15 mouse cellular contexts compared by ENCODE assay signal in genomic region chr7:115706141-115706540, GRCm38 (mm10).
A peak's percentile ranks its signal among the peaks of the same experiment; 100 is the strongest.
DNase-seq lines count a peak whose midpoint lies in the region; ATAC-seq and TF ChIP-seq lines count a peak whose summit lies in the region.
"Had no signal": no experiment of that assay in that cellular context is flagged by ENCODE, and none has a peak within 500 bp of the region (broad histone marks: within the 10 kb centered on the region; RNA-seq: fewer than 3 reads in every experiment).

No protein-coding gene starts in this region.

- peak overlapping the region; percentile 65 for H3K27ac ChIP-seq in heart, embryonic 13.5 days (replicated peaks)
- no peak overlapping the region; the same call in 1 of the 2 replicates for H3K27ac ChIP-seq in stomach, embryonic 14.5 days (ENCODE audit: low read length)
- no peak overlapping the region for H3K27ac ChIP-seq in stomach, postnatal 0 days (replicated peaks)
- H3K27ac ChIP-seq in heart, postnatal 0 days (ENCODE audit: low read depth): peak overlapping the region; percentile 30; the same call in 1 of the 2 replicates
- H3K27ac ChIP-seq in kidney, embryonic 16.5 days (ENCODE audit: low read length): no peak overlapping the region
- H3K27ac ChIP-seq: liver, embryonic 14.5 days; midbrain, embryonic 13.5 days had no signal

- DNase-seq in heart, adult 8-10 months (ENCODE audit: low spot score): no peak
- DNase-seq in stomach, postnatal 0 days (ENCODE audit: low spot score): no peak
- peak; percentile 33 for DNase-seq in heart, postnatal 0 days (ENCODE audit: low spot score)
- DNase-seq in yolk sac, embryonic 10.5 days (ENCODE audit: low spot score): peak; percentile 61
- DNase-seq: adrenal gland, postnatal 10 days; gastrocnemius, postnatal 36 days; kidney, postnatal 10 days; right cerebral cortex, postnatal 25 days had no signal

- peaks cover 44% of the 10 kb centered on the region for H3K4me1 ChIP-seq in heart, embryonic 13.5 days
- H3K4me1 ChIP-seq in stomach, embryonic 14.5 days (ENCODE audit: control insufficient read depth, insufficient read depth, low read length): no peaks in the 10 kb centered on the region
- no peaks in the 10 kb centered on the region for H3K4me1 ChIP-seq in stomach, postnatal 0 days (replicated peaks; ENCODE audit: control insufficient read depth, insufficient read depth)
- peaks cover 12% of the 10 kb centered on the region for H3K4me1 ChIP-seq in heart, postnatal 0 days (ENCODE audit: control insufficient read depth, insufficient read depth)
- no peaks in the 10 kb centered on the region for H3K4me1 ChIP-seq in kidney, embryonic 16.5 days (ENCODE audit: insufficient read depth, low read length)

- WGBS in heart, embryonic 13.5 days: 10% methylated on average over 2 of the region's 2 CpGs
- 11% methylated on average over 2 of the region's 2 CpGs for WGBS in stomach, embryonic 14.5 days
- 18% methylated on average over 2 of the region's 2 CpGs for WGBS in stomach, postnatal 0 days
- 8% methylated on average over 2 of the region's 2 CpGs for WGBS in heart, postnatal 0 days
- WGBS in kidney, embryonic 16.5 days: 22% methylated on average over 2 of the region's 2 CpGs

- H3K9ac ChIP-seq in heart, embryonic 13.5 days: 0 out of 2 replicates have a peak overlapping the region, but pooled peaks have one; percentile 12
- H3K9ac ChIP-seq in stomach, embryonic 14.5 days (replicated peaks; ENCODE audit: low read depth, low read length): no peak overlapping the region
- no peak overlapping the region for H3K9ac ChIP-seq in stomach, postnatal 0 days (ENCODE audit: low read length)
- H3K9ac ChIP-seq in heart, postnatal 0 days (replicated peaks; ENCODE audit: low read depth, low read length): no peak overlapping the region
- no peak overlapping the region for H3K9ac ChIP-seq in kidney, embryonic 16.5 days (replicated peaks; ENCODE audit: low read length)
- H3K9ac ChIP-seq: liver, embryonic 14.5 days; midbrain, embryonic 13.5 days had no signal

- no peak for ATAC-seq in heart, embryonic 13.5 days (ENCODE audit: extremely low read depth, insufficient number of reproducible peaks, low FRiP score, low TSS enrichment)
- ATAC-seq in stomach, embryonic 14.5 days (ENCODE audit: insufficient number of reproducible peaks, insufficient read depth, low FRiP score, low read depth): 0 out of 2 replicates have a peak, but pooled peaks have one; percentile 6
- no peak for ATAC-seq in stomach, postnatal 0 days (ENCODE audit: low FRiP score, low TSS enrichment)
- no peak; the same call in 1 of the 2 replicates for ATAC-seq in heart, postnatal 0 days (ENCODE audit: insufficient read depth, low read depth)
- ATAC-seq in kidney, embryonic 16.5 days (ENCODE audit: low FRiP score, low TSS enrichment): no peak
- ATAC-seq: hindbrain, embryonic 16.5 days; midbrain, embryonic 13.5 days had no signal

- H3K4me3 ChIP-seq in heart, embryonic 13.5 days: peak overlapping the region; percentile 17
- no peak overlapping the region for H3K4me3 ChIP-seq in stomach, embryonic 14.5 days (ENCODE audit: low read depth, low read length)
- H3K4me3 ChIP-seq in stomach, postnatal 0 days (ENCODE audit: low read depth, low read length): no peak overlapping the region
- H3K4me3 ChIP-seq in heart, postnatal 0 days (ENCODE audit: low read depth, low read length): no peak overlapping the region
- no peak overlapping the region for H3K4me3 ChIP-seq in kidney, embryonic 16.5 days (ENCODE audit: low read length)
- H3K4me3 ChIP-seq: midbrain, embryonic 13.5 days had no signal

- TF ChIP-seq EP300 in stomach, postnatal 0 days (optimal IDR thresholded peaks at IDR 0.05): no peak
- TF ChIP-seq EP300 in heart, postnatal 0 days (IDR thresholded peaks at IDR 0.05; ENCODE audit: low read depth): no peak

- peak overlapping the region; percentile 48 for H3K4me2 ChIP-seq in heart, embryonic 13.5 days
- no peak overlapping the region for H3K4me2 ChIP-seq in stomach, embryonic 14.5 days (replicated peaks; ENCODE audit: low read depth, low read length)
- no peak overlapping the region for H3K4me2 ChIP-seq in stomach, postnatal 0 days (replicated peaks; ENCODE audit: low read depth)
- peak overlapping the region; percentile 35 for H3K4me2 ChIP-seq in heart, postnatal 0 days (ENCODE audit: low read depth, low read length)
- H3K4me2 ChIP-seq in kidney, embryonic 16.5 days (replicated peaks; ENCODE audit: low read depth, low read length): no peak overlapping the region
- H3K4me2 ChIP-seq: midbrain, embryonic 13.5 days had no signal

- H3K36me3 ChIP-seq in heart, embryonic 13.5 days: no peaks in the 10 kb centered on the region
- H3K36me3 ChIP-seq in stomach, embryonic 14.5 days (ENCODE audit: control insufficient read depth, insufficient read depth, low read length): no peaks in the 10 kb centered on the region
- no peaks in the 10 kb centered on the region for H3K36me3 ChIP-seq in stomach, postnatal 0 days (ENCODE audit: control insufficient read depth, insufficient read depth, low read length)
- H3K36me3 ChIP-seq in heart, postnatal 0 days (replicated peaks; ENCODE audit: control insufficient read depth, insufficient read depth, low read length): 0 out of 2 replicates have a peak, but pooled peaks cover under 1% of the 10 kb centered on the region
- H3K36me3 ChIP-seq in kidney, embryonic 16.5 days (ENCODE audit: insufficient read depth, low read length): no peaks in the 10 kb centered on the region
- H3K36me3 ChIP-seq: midbrain, embryonic 13.5 days had no signal

- TF ChIP-seq CTCF in stomach, postnatal 0 days (IDR thresholded peaks at IDR 0.05; ENCODE audit: low read depth): no peak
- no peak for TF ChIP-seq CTCF in heart, postnatal 0 days (IDR thresholded peaks at IDR 0.05; ENCODE audit: low read depth)

- no peaks in the 10 kb centered on the region for H3K27me3 ChIP-seq in heart, embryonic 13.5 days (replicated peaks)
- H3K27me3 ChIP-seq in stomach, embryonic 14.5 days (ENCODE audit: control insufficient read depth, insufficient read depth, low read length): no peaks in the 10 kb centered on the region
- no peaks in the 10 kb centered on the region for H3K27me3 ChIP-seq in stomach, postnatal 0 days (ENCODE audit: control insufficient read depth, insufficient read depth, low read length)
- H3K27me3 ChIP-seq in heart, postnatal 0 days (ENCODE audit: control insufficient read depth, insufficient read depth, low read length): no peaks in the 10 kb centered on the region
- no peaks in the 10 kb centered on the region for H3K27me3 ChIP-seq in kidney, embryonic 16.5 days (ENCODE audit: insufficient read depth, low read length)
- H3K27me3 ChIP-seq: CH12.LX; midbrain, embryonic 13.5 days had no signal

- no peaks in the 10 kb centered on the region for H3K9me3 ChIP-seq in heart, embryonic 13.5 days
- H3K9me3 ChIP-seq in stomach, embryonic 14.5 days (ENCODE audit: control insufficient read depth, low read depth, low read length): no peaks in the 10 kb centered on the region
- no peaks in the 10 kb centered on the region for H3K9me3 ChIP-seq in stomach, postnatal 0 days (ENCODE audit: control insufficient read depth, low read length)
- no peaks in the 10 kb centered on the region for H3K9me3 ChIP-seq in heart, postnatal 0 days (replicated peaks; ENCODE audit: control insufficient read depth, low read length)
- no peaks in the 10 kb centered on the region for H3K9me3 ChIP-seq in kidney, embryonic 16.5 days (ENCODE audit: low read length)
- H3K9me3 ChIP-seq: midbrain, embryonic 13.5 days had no signal

Comparison
In these comparisons a context has a peak if more than half of its experiments do, and no peak if none do; other contexts are left out.
1. DNase-seq: peak in heart, postnatal 0 days (single experiment) and yolk sac, embryonic 10.5 days (single experiment); none in heart, adult 8-10 months (single experiment) and stomach, postnatal 0 days (single experiment).
2. H3K27ac ChIP-seq: peak in heart, embryonic 13.5 days (single experiment) and heart, postnatal 0 days (single experiment); none in stomach, embryonic 14.5 days (single experiment), stomach, postnatal 0 days (single experiment) and kidney, embryonic 16.5 days (single experiment).
3. H3K4me2 ChIP-seq: peak in heart, embryonic 13.5 days (single experiment) and heart, postnatal 0 days (single experiment); none in stomach, embryonic 14.5 days (single experiment), stomach, postnatal 0 days (single experiment) and kidney, embryonic 16.5 days (single experiment).